Mouse (Mus musculus) skeletal muscle tissue, adult 2 months (tissue): ENCODE measurements at regions not wholly inside any gene's neighbourhood (a gene's known extent, or its start where the extent isn't known, plus 50 kb on each side); places are given as distances from the start of the nearest gene placed in this dataset.
"Not testable (repeated sequence)": the region's sequence is repeated elsewhere in the genome, so short reads cannot be mapped to it uniquely, and the experiment has no call there.

Source experiments
- DNase-seq: peaks from one replicate; pipeline ENCODE4 v3.0.0-alpha.2; 2012; ENCODE audit warnings: low read depth, low spot score

- DNase-seq, result no peak
Measured at GRCm38 (mm10) chr1:185939914-185940313, 177.2 kb downstream of the Lyplal1 start.

DNA sequence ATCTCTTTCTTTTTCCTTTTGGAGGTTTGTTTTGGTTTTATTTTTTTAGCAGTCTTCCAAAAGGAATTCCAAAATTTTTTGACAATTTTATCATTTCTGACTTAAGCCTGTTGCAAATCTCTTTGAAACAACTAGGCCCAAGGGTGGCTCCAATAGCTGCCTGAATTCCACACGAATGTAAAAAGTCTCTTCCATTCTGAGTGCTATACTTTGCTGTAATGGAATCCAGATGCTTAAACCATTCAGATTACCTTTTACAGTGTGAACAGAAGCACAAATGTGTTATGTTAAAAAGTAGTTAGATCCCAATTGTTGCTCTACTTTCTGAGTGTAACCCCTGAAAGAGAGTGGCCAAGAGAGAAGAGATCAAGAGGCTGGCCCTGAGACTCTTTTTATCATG lies 176.6 kb downstream of the Lyplal1 start:
- DNase-seq, result no peak

DNA sequence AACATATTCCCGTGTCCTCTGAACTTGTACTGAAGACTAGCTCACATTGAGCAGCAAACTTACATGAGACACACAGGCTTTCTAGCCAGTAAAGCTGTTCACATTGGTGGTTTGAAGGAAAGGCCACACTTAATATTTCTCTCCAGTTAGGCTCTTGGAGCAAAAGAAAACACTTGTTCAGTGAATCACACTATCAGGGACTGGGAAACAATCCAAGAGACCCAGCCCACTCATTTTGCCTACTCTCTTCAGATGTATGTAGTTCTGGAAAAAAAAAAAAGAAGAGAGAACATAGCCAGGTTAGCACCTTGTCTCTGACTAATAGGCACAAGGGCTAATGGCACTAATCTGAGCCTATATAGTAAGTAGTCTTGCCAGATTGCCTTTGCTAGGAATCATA lies 165.9 kb downstream of the Lyplal1 start:
- no peak for DNase-seq

DNA sequence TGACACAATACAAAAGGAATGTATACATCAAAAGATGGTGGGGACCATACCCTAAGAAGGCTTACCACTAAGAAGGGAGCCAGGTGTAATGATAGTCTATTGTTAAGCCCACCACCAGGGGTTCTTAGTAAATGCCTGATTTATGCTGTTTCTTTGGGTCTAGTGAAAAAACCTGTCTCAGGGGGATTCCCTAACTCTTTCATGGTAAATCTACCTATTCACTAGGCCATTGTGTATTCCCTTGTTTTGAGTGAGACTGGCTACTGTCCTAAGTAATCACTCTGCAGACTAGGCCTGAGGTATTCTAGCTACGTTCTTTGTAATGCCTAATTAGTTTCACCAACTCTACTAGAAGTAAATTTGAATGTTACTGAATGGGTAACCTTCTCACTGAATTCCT lies 161.3 kb downstream of the Lyplal1 start:
- DNase-seq, result not testable (repeated sequence)

- no peak for DNase-seq
Measured at GRCm38 (mm10) chr1:185957557-185957956, 159.6 kb downstream of the Lyplal1 start.

- DNase-seq, result no peak
Measured at GRCm38 (mm10) chr1:185958276-185958675, 158.8 kb downstream of the Lyplal1 start.

- DNase-seq, result no peak
Measured at GRCm38 (mm10) chr1:185962606-185963005, 154.5 kb downstream of the Lyplal1 start.

DNA sequence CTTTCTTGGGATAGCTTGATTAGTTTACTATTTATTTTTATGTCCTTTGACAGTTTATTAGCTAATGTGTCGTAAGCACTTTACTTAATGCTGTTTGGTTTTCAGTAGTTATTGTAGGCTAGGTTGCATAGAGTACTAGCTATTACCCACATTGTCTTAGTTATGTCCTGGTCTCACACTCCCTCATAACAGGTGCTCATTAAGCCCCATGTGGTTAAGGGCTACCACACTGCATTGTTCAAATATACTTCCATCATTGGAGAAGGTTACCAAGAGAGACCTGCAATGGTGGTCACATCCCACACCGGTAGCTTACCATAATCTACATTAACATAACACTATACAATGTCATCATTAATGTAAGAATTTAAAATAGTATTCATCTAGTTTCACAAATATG lies 153.3 kb downstream of the Lyplal1 start:
- no peak for DNase-seq

- peak; percentile 21 for DNase-seq
Measured at GRCm38 (mm10) chr1:185964426-185964825, 152.7 kb downstream of the Lyplal1 start.

GRCm38 (mm10) chr1:185967227-185967626 lies 149.9 kb downstream of the Lyplal1 start:
- DNase-seq, result no peak

DNA sequence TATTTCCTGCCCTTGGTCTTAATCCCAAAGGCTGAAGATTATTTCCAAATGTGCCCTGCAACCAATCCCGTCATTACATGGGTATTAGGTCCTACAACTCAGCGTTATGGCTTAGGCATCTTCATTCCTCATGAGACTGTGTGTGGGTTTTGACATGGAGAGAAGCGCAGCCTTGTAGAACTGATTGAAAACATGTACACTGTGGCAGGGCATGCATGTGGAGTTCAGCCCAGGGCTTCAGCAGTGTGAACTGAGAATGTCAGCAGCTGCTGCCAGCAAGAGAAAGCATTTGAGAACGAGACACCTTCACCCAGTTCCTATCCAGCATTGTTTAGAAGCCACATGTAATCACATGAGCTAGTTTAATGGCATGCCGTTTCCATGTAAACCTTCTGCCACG lies 149.3 kb downstream of the Lyplal1 start:
- DNase-seq, result no peak

- no peak for DNase-seq
Measured at GRCm38 (mm10) chr1:185968642-185969041, 148.5 kb downstream of the Lyplal1 start.

GRCm38 (mm10) chr1:185969231-185969630 lies 147.9 kb downstream of the Lyplal1 start:
- DNase-seq, result peak; percentile 85

DNA sequence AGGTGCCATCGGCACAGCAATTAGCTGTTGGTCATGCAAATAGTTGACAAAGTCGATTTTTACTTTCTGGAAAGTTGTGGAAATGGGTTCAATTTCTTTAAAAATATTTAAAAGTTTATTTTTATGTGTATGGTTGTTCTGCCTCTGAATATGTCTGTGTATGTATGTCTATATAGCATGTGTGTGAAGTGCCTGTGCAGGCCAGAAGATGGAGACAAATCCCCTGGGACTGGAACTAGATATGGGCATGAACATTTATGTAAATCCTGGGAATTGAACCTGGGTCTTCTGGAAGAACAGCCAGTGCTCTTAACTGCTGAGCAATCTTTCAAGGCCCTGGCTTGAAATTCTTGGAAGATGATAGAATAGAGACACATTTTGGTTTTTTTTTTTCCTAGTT lies 140.0 kb downstream of the Lyplal1 start:
- no peak for DNase-seq

GRCm38 (mm10) chr1:185989432-185989831 lies 127.7 kb downstream of the Lyplal1 start:
- DNase-seq, result no peak

DNA sequence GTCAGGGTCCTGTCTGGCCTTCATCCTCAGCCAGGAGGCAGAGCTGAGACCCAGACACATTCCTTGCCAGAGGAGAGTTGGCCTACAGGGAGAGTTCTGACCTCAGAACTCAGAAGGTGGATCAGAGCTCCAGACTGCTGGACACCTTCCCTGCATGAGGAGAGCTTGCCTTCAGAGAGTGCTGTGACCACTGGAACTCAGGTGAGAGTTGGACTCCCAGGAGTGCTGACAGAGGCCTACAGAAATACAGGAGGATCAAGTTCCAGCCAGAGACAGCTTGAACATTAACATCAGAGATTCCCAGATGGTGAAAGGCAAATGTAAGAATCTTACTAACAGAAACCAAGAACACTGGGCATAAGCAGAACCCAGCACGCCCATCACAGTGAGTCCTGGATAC lies 117.0 kb downstream of the Lyplal1 start:
- not testable (repeated sequence) for DNase-seq

DNA sequence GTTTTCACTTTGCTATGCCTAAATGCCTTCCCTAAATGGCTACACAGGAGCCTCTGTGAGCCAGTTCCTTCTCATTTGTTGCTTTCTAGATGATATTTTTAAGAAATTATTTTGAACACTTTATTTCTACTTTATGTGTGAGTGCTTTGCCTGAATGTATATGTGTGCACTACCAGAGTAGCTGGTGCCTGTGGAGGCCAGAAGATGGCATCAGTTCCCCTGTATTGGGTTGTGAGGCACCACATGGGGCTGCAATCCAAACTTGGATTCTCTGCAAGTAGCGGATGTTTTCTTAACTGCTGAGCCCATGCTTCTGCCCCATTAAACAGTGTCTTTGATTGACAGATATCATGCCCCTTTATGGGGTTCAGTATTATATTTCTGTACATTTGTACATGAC lies 103.7 kb downstream of the Lyplal1 start:
- no peak for DNase-seq

GRCm38 (mm10) chr1:186014166-186014565 lies 102.9 kb downstream of the Lyplal1 start:
- peak; percentile 42 for DNase-seq

- no peak for DNase-seq
Measured at GRCm38 (mm10) chr1:186015831-186016561, 101.1 kb downstream of the Lyplal1 start.

- no peak for DNase-seq
Measured at GRCm38 (mm10) chr1:186017547-186017946, 99.6 kb downstream of the Lyplal1 start.

- no peak for DNase-seq
Measured at GRCm38 (mm10) chr1:186019511-186019910, 97.6 kb downstream of the Lyplal1 start.

DNA sequence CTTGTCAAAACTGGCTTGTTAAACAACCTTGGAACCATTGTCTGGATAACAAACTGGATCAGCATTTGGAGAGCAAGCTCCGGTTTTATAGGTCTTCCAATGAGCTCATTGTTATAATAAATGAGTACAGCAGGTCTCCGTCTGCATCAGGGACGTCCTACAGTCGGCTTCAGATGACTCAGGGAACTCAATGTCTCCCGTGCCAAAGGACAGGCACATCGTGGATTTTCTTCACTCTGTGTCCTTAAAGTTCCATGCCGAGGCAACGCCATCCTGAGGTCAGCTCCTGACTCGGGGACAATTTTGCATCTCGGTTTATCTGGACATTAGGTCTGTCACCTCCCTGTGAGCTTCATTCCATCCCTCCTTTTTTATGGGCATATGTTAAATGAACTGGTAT lies 85.2 kb downstream of the Lyplal1 start:
- DNase-seq, result no peak

DNA sequence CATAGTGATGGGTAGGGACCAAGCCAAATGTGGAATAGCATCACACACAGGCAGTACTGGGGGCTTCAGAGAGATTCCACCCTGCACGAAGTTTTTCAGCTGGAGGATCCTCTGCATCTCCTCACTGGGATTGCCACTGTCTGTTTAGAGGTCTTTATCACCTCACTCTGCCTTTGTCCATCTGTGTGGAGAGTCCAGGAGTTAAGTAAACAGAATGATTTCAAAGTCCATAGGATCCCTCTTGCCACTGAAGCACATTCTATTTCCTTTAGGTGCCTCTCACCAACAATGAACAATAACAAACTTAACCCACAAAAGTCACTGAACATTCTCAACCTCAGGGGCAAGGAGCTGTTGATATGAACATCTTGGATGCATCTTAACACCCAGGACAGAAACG lies 82.7 kb downstream of the Lyplal1 start:
- DNase-seq, result no peak
